Mouse (Mus musculus): ENCODE data around the gene Ctu2. TPM values are rescaled to one million over a fixed set of nuclear protein-coding genes. Genes with fewer than 3 reads are reported as not detected.

Gene Ctu2
- 30.8 and 32.0 TPM in 2 replicates for polyA plus RNA-seq (2012; rRNA removed; ENCODE audit: low replicate concordance)

GRCm38 (mm10) chr8:122475580-122476320, at the start of gene Ctu2, which contains the start of gene Rnf166:
Gene Ctu2, plus strand, starts transcription at chr8:122476143.
Gene Rnf166, minus strand, starts transcription at chr8:122476064.

GRCm38 (mm10) chr8:122432443-122433268, 43.3 kb upstream of the Ctu2 start, which contains the start of gene Cyba:
Gene Cyba, minus strand, starts transcription at chr8:122432930.

GRCm38 (mm10) chr8:122443262-122444006, 32.5 kb upstream of the Ctu2 start, which contains the start of gene Mvd:
Gene Mvd, minus strand, starts transcription at chr8:122443422.

GRCm38 (mm10) chr8:122460524-122461472, 15.1 kb upstream of the Ctu2 start, which contains the start of gene Snai3:
Gene Snai3, minus strand, starts transcription at chr8:122460733.

Other genes with a start within 250 kb of the Ctu2 start
- gene Zfpm1, start 194.0 kb upstream of the Ctu2 start, polyA plus RNA-seq (2012; rRNA removed; ENCODE audit: low replicate concordance): 212 and 254 TPM in 2 replicates
- gene Trhr2, start 115.4 kb upstream of the Ctu2 start, polyA plus RNA-seq (2012; rRNA removed; ENCODE audit: low replicate concordance): not detected in 2 replicates
- 21.8 and 28.0 TPM in 2 replicates for gene Zc3h18, start 99.5 kb upstream of the Ctu2 start, polyA plus RNA-seq (2012; rRNA removed; ENCODE audit: low replicate concordance)
- gene Il17c, start 54.1 kb upstream of the Ctu2 start, polyA plus RNA-seq (2012; rRNA removed; ENCODE audit: low replicate concordance): 0.27 TPM in 1 of 2 replicates, not detected in the other
- gene Cyba, start 43.2 kb upstream of the Ctu2 start, polyA plus RNA-seq (2012; rRNA removed; ENCODE audit: low replicate concordance): 176 and 337 TPM in 2 replicates
- 24.1 and 33.2 TPM in 2 replicates for gene Mvd, start 32.7 kb upstream of the Ctu2 start, polyA plus RNA-seq (2012; rRNA removed; ENCODE audit: low replicate concordance)
- gene Snai3, start 15.4 kb upstream of the Ctu2 start, polyA plus RNA-seq (2012; rRNA removed; ENCODE audit: low replicate concordance): 2.4 and 3.5 TPM in 2 replicates
- 46.6 and 51.2 TPM in 2 replicates for gene Rnf166, start 79 bp upstream of the Ctu2 start, polyA plus RNA-seq (2012; rRNA removed; ENCODE audit: low replicate concordance)
- 22.7 and 28.7 TPM in 2 replicates for gene Piezo1, start 75.2 kb downstream of the Ctu2 start, polyA plus RNA-seq (2012; rRNA removed; ENCODE audit: low replicate concordance)
- gene Cdt1, start 91.9 kb downstream of the Ctu2 start, polyA plus RNA-seq (2012; rRNA removed; ENCODE audit: low replicate concordance): 47.8 and 130 TPM in 2 replicates
- 696 and 873 TPM in 2 replicates for gene Aprt, start 100.8 kb downstream of the Ctu2 start, polyA plus RNA-seq (2012; rRNA removed; ENCODE audit: low replicate concordance)
- gene Galns, start 135.3 kb downstream of the Ctu2 start, polyA plus RNA-seq (2012; rRNA removed; ENCODE audit: low replicate concordance): 13.8 and 23.3 TPM in 2 replicates
- gene Trappc2l, start 135.5 kb downstream of the Ctu2 start, polyA plus RNA-seq (2012; rRNA removed; ENCODE audit: low replicate concordance): 150 and 176 TPM in 2 replicates
- gene Pabpn1l, start 146.6 kb downstream of the Ctu2 start, polyA plus RNA-seq (2012; rRNA removed; ENCODE audit: low replicate concordance): 0.21 TPM in 1 of 2 replicates, not detected in the other
- gene Cbfa2t3, start 223.0 kb downstream of the Ctu2 start, polyA plus RNA-seq (2012; rRNA removed; ENCODE audit: low replicate concordance): 8.3 and 9.0 TPM in 2 replicates